Mouse (Mus musculus): Measurements from ENCODE around the gene Naaladl1. TPM values are rescaled to one million over a fixed set of nuclear protein-coding genes. Genes with fewer than 3 reads are reported as not detected.

Gene Naaladl1
- total RNA-seq (2023): not detected

DNA sequence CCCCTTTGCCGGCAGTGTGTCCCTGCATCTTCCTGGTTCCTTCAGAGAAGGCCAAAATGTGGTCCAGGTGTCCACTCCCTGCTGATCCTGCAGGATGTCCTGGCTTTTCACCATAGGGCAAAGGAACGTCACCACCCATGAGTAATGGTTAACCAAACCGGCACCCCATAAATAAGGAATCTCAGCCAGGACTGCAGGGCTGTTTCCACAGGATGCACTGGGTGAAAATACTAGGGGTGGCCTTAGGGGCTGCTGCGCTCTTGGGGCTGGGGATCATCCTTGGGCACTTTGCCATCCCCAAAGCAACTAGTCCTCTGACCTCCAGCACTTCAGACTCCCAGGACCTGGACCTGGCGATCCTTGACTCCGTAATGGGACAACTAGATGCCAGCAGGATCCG, at the start of gene Naaladl1:
Gene Naaladl1, plus strand, starts transcription at position 197 of the 400 bp plus-strand sequence.

DNA sequence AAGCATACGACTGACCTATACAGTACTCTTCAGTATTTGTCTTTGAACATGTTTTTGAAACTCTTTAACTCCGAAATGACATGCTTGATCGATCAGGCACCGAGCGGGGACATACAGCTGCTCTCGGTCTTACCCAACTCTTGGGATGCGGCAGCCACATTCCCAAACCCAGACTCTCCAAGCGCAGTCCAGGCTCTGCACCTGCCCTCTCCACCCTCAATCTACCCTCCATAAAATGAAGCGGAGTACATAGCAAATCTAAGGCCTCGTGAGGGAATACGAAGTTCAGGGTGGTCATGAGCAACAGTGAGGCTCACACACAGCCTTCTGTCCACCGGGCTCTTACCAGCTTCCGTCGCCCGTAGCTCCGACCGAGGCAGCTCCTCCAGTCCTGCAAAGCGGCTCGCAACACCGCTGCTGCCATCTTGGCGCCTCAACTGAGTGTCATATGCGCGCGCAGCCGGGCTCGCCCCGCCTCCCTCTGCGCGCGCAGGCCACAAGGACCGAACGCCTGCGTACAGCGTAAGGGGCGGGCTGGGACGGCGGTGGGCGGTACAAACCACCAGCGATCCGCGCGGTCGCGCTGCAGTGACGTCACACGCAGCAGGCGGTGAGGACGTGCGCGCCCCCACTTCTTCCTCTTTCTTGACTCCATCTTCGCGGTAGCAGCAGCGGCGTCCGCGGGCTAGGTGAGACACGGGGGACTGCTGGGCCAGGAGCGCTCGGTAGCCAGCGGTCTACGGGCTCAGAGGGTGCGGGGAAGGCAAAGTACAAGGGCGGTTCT, 48.1 kb upstream of the Naaladl1 start, which contains the start of the genes Mrpl49 and Fau:
Gene Mrpl49, minus strand, starts transcription at position 473 of the 784 bp plus-strand sequence.
Gene Fau, plus strand, starts transcription at position 532 of the 784 bp plus-strand sequence.

DNA sequence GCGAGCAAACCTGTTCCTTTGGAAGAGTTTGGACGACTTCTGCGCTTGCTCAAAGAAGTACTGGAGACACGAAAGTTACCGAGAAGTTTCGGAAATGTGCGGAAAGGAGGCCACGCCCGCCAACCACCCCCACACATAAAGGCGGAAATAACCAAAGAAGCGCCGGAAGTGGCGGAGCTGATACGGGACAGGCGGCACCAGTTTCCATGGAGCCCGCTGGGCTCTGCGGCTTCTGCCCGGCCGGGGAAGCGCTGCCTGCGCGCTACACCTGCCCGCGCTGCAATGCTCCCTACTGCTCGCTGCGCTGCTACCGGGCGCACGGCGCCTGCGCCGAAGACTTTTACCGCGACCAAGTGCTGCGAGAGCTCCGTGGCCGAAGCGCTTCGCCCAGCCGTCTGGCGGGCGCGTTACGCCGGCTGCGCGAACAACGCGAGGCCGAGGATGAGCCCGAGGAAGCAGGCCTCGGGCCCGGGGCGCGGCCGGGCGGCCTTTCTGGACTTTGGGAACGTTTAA, 44.5 kb upstream of the Naaladl1 start, which contains the start of gene Znhit2:
Gene Znhit2, plus strand, starts transcription at position 172 of the 513 bp plus-strand sequence.

DNA sequence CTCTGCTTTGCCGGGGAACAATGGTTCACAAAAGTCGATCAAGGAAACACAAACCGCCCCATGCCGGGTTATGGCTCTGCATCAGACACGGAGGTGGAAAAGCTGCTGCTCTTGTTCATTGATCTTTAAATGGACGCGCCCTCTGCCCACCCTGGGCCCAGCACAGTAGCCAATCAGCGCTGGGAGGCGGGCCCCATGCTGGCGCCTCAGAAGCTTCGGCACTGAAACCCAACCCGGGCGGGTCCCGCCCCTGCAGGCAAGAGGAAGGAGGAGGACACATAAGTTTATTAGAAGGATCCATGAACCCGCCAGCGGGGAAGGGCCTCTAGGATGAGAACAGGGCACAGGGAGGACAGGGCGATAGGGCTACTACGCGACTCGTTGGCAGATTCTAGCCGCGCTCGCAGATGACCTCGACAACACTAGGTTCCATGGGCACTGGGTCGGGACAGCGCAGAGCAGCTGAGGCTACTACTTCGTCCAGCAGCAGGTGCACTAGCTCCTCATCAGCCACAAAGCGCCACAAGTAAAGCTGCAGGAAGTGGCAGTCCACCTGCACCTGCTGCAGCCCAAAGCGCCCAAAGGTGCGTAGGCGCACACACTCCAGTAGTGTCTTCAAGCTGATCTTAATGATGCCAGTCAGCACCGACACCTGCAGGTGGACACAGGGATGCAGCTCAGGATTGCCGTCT, 37.7 kb upstream of the Naaladl1 start, which contains the start of gene Tm7sf2:
Gene Tm7sf2, minus strand, starts transcription at position 650 of the 692 bp plus-strand sequence.

DNA sequence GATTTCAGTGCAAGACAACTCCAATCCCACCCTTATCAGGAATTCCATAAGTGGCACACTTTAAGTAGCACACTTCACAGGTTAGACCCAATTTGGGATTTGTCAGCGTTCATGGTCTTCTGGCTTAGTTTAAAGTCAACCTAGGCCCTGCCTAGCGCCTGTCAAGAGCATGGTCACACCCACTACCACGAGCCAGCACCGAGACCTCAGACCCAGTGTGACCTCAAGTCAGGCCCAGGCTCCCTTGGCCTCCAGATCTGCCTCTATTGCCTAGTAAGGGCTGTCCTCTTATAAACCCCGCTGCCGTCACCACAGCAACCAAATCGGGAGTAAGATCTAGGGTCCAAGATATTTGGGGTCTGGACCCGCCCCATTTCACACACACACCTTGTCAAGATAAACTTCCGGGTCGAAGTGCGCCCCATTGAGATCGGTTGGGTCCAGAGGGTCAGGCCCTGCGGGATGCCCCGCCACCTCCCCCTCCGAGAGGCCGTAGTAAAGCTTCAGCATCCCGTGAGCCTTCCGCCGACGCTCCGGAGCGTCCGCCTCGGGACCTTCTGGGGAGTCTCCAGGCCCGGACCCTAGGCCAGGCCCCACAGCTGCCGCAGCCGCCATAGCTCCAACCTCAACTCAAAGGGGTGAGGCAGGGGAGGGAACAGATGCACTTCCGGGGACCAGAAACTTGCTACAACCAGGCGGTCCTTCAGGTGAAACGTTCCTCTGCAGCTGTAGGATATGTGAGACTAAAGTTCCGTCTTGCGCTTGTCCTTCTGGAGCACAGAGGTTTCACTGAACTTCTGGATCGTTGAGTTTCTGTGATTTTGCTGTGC, 28.8 kb upstream of the Naaladl1 start, which contains the start of gene Vps51:
Gene Vps51, minus strand, starts transcription at position 668 of the 830 bp plus-strand sequence.

DNA sequence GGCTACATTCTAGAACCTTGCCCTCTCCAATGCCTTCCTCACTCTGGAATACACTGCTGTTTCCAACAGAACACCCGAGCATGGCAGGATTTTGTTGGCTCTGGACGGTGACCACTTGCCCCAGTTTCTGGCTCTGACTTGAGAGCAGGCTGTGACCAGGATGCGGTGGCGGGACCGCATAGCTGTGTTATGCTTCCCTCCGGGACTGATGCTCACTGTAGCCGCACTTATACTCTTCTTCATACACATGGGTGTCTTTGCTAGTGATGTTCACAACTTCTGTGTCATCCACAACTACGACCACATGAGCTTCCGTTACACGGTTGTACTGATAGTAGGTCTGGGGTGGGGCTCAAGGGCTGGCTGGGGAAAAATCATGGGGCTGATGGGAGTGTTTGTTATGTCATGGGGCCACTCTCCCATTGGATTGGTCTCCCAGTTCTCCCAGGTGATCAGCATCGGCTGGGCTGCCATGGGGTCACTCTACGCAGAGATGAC, 25.6 kb upstream of the Naaladl1 start, which contains the start of gene Tmem262:
Gene Tmem262, plus strand, starts transcription at position 51 of the 498 bp plus-strand sequence.

DNA sequence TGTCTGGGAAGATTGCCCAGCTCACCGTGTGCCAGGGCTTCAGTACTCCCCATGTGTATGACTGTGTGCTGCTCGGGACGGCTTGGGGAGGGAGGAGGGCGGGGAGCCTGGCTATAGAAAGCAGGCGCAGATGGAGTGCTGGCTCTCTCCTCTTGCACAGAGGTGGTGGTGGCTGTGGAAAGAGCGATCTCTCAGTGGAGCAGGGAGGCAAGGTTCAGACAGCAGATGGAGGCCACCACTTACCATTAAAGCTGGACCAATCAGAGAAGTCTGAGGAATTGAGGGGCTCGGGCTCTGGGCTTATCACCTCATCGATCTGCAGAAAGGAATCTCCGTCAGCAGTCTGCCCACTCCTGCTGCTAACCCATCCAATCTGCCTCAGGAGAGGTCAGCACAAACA, 23.4 kb upstream of the Naaladl1 start, which contains the start of gene Gm28374:
Gene Gm28374, minus strand, starts transcription at position 101 of the 400 bp plus-strand sequence.

DNA sequence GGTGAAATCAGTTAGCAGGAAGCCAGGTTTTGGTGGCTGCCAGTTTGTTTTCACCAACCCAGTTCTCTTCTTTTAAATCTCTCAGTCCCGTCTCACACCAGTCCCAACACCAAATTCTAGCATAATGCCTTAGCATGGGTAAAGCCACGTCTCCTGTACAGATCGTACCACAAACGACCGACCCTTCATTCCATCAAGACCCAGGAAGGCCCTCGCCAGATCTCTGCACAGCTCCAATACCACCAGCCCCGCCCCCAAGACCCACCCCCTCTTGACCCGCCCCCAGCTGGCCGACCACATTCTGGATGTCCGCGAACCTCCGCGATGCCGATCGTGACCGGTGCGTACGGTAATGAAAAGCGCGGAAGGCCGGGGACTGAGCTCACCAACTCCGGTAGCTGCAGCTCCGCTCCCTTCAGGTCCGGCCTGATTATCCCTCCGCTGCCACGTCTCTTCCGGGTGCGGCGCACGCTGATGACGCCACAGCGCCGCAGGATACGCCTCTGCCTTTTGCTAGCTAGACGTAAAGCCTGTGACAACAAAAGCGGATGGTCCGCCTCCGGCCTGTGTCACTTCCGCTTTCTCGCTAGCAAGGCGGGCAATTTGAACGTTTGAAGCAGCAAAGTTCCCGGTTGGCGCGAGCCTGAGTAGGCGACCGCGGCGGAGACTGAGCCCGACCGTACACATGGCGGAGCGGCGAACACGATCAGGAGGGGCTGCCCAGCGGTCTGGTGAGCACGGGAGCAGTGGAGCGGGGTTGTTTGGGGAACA, 20.9 kb upstream of the Naaladl1 start, which contains the start of the genes Zfpl1 and Cdca5:
Gene Zfpl1, minus strand, starts transcription at position 479 of the 771 bp plus-strand sequence.
Gene Cdca5, plus strand, starts transcription at position 506 of the 771 bp plus-strand sequence.

DNA sequence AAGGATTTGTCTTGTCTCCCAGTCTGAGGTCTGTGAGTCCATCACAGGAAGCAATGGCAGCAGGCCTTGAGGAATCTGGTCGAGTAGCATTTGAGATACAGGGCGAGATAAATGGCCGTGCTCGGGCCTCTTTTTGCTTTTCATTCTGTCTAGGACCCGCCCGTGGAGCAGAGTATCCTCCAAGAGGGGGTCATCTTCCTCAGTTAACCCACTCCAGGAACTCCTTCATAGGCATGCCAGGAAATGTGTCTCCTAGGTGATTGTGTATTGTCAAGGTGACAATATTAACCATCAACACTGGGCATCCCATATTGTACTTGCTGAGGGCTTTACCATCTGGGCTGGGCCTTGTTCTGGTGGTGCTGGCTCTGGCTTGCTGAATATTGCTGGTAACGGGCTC, 11.5 kb upstream of the Naaladl1 start, which contains the start of gene AC131692.1:
Gene AC131692.1, plus strand, starts transcription at position 301 of the 400 bp plus-strand sequence.

DNA sequence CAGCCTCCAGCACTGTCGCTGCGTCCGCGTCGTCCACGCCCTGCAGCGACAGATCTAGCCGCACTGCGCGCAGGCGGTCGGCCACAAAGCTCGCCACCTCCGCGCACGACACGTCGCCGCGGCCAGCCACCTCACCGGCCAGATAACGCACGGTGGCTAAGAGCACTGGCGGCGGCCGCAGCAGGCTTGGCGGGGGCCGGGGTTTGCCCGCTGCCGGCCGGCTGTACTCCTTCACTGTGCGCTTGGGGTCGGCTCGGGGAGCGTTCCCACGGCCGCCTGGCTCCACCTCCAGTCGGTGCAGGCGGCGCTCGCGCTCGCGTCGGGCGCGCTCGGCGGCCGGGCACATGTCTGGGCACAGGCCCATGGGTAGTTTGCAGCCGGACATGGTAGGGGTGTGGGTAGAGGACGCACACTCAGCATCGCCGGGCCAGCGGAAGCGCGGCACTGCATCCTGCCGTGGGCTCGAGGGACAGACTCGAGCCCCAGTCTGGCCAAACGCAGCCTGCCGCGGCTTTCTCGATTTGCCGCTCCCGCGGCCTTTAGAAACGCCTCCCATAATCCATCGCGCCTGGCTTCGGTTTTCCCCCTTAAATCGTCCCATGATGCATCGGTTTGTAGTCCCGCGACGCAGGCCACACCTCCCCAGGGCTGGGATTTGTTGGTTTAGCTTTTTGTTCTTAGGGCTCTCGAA, 12.5 kb downstream of the Naaladl1 start, which contains the start of gene Sac3d1:
Gene Sac3d1, minus strand, starts transcription at position 665 of the 691 bp plus-strand sequence.

DNA sequence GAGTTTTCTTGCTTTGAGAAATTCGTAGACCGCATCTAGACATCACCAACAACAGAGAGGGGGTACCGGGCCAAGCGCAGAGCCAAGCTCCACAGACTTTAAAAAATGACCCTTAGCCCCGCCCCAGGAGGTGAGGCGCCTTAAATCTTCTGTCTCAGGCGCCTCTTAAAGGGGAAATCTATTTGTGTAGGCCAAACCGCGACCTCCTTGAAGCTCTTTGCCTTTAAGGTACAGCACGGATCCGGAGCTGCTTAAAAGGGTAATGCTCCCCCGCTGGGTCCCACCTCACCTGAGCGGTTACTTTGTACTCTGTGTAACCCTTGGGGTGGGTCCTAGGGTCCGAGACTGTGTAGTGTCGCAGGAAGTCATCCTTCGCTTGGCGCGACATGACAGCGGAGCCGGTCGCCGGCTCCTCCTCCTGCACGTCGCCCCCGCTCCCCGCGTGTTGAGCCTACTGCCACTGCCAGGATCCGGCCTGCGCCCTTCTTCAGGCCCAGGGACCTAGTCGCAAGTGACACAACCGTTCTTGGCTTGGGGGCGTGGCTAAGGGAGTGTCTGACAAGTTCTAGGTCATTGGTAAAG, 22.3 kb downstream of the Naaladl1 start, which contains the start of gene Snx15:
Gene Snx15, minus strand, starts transcription at position 545 of the 582 bp plus-strand sequence.

DNA sequence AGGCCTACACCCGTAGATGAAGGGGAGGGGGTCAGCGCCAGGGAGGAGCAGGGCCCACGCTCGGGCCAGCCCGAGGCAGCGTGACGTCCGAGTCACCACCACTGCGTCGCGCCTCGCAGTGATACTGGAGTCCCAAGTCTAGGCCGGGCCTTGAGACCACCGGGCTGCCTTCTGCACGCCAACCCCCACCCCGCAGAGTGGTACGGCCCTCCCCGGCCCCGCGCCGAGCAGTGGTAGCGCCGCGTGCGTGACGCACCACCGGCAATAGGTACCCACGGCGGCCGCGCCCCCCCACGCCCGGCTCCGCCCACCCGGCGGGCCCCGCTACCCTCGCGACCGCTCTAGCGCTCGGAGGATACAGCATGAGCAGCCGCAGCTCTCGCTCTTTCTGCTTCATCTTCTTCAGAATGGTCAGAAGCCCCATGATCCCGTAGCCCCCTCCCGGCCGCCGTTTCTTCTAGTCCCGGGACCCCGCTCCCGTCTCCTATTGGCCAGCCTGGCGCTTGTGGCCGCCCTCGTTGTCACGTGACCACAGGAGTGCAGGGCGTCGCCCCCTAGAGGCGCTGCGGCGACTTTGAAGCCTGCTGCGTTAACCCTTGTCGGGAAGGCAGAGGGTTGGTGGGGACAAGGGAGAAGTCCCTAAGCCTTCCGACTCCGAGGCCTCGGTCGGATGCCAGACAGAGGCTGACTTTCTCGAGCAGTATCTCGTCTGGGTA, 35.3 kb downstream of the Naaladl1 start, which contains the start of gene Batf2:
Gene Batf2, plus strand, starts transcription at position 306 of the 716 bp plus-strand sequence.

DNA sequence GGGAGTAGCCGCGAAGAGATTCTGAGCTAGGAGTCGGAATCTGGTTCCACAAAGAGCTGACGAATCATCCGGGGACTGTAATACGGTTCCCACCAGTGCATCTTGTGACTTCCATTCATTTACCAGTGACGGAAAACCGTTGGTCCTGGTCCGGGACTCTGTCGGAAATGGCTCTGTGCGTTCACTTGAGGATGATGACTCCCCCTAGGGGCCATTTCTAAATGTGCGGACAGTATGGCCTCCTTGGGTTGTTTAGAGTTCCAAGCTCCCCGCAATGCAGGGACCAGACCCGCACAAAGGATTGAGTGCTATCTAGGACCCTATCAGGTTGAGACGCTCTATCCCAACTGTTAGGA, 35.8 kb downstream of the Naaladl1 start, which contains the start of gene Arl2:
Gene Arl2, minus strand, starts transcription at position 155 of the 356 bp plus-strand sequence.

Other genes with a start within 250 kb of the Naaladl1 start
- 100 to 1,000 TPM; 177 to 193 TPM for gene Frmd8, start 230.5 kb upstream of the Naaladl1 start, total RNA-seq (2023)
- gene Slc25a45, start 228.0 kb upstream of the Naaladl1 start, total RNA-seq (2023): 10 to 100 TPM; 22.3 to 23.2 TPM
- 1 to 10 TPM; 4.9 to 6.1 TPM for gene Tigd3, start 211.6 kb upstream of the Naaladl1 start, total RNA-seq (2023)
- gene Dpf2, start 192.8 kb upstream of the Naaladl1 start, total RNA-seq (2023): 100 to 1,000 TPM; 147 to 183 TPM
- gene Cdc42ep2, start 181.0 kb upstream of the Naaladl1 start, total RNA-seq (2023): under 1 TPM in 1 of 2 experiments, not detected in 1; 0.52 TPM
- gene Pola2, start 141.6 kb upstream of the Naaladl1 start, total RNA-seq (2023): 10 to 100 TPM; 66.1 to 74.2 TPM
- gene Slc22a20, start 119.6 kb upstream of the Naaladl1 start, total RNA-seq (2023): not detected
- 100 to 1,000 TPM; 165 to 174 TPM for gene Capn1, start 89.9 kb upstream of the Naaladl1 start, total RNA-seq (2023)
- 10 to 100 TPM; 49.9 to 56.0 TPM for gene Syvn1, start 59.2 kb upstream of the Naaladl1 start, total RNA-seq (2023)
- 10 to 100 TPM; 21.7 to 31.5 TPM for gene Mrpl49, start 48.0 kb upstream of the Naaladl1 start, total RNA-seq (2023)
- 1,000 to 10,000 TPM; 3,055 to 3,156 TPM for gene Fau, start 47.9 kb upstream of the Naaladl1 start, total RNA-seq (2023)
- 10 to 100 TPM; 16.1 to 20.1 TPM for gene Znhit2, start 44.6 kb upstream of the Naaladl1 start, total RNA-seq (2023)
- gene Tm7sf2, start 37.4 kb upstream of the Naaladl1 start, total RNA-seq (2023): 10 to 100 TPM; 18.7 to 20.5 TPM
- 100 to 1,000 TPM; 107 to 113 TPM for gene Vps51, start 28.6 kb upstream of the Naaladl1 start, total RNA-seq (2023)
- not detected for gene Tmem262, start 25.7 kb upstream of the Naaladl1 start, total RNA-seq (2023)
- not detected for gene Gm28374, start 23.5 kb upstream of the Naaladl1 start, total RNA-seq (2023)
- gene Zfpl1, start 20.8 kb upstream of the Naaladl1 start, total RNA-seq (2023): 10 to 100 TPM; 56.5 to 63.3 TPM
- gene Cdca5, start 20.8 kb upstream of the Naaladl1 start, total RNA-seq (2023): 1 to 10 TPM; 1.7 to 3.6 TPM
- not detected for gene AC131692.1, start 11.4 kb upstream of the Naaladl1 start, total RNA-seq (2023)
- 10 to 100 TPM; 10.7 to 14.0 TPM for gene Sac3d1, start 12.9 kb downstream of the Naaladl1 start, total RNA-seq (2023)
- gene Snx15, start 22.5 kb downstream of the Naaladl1 start, total RNA-seq (2023): 10 to 100 TPM; 33.6 to 39.4 TPM
- gene Batf2, start 35.2 kb downstream of the Naaladl1 start, total RNA-seq (2023): under 1 TPM in 1 of 2 experiments, not detected in 1; 0.95 TPM
- gene Arl2, start 35.8 kb downstream of the Naaladl1 start, total RNA-seq (2023): 10 to 100 TPM; 24.3 to 25.9 TPM
- gene Majin, start 78.6 kb downstream of the Naaladl1 start, total RNA-seq (2023): not detected
- gene Gpha2, start 120.6 kb downstream of the Naaladl1 start, total RNA-seq (2023): not detected
- 10 to 100 TPM; 20.3 to 31.1 TPM for gene Ppp2r5b, start 130.1 kb downstream of the Naaladl1 start, total RNA-seq (2023)
- gene Atg2a, start 135.9 kb downstream of the Naaladl1 start, total RNA-seq (2023): 100 to 1,000 TPM; 171 to 195 TPM
- gene Ehd1, start 170.9 kb downstream of the Naaladl1 start, total RNA-seq (2023): 10 to 100 TPM; 40.0 to 48.7 TPM
- gene Cdc42bpg, start 200.7 kb downstream of the Naaladl1 start, total RNA-seq (2023): 1 to 10 TPM; 5.8 to 7.4 TPM
- gene Men1, start 229.2 kb downstream of the Naaladl1 start, total RNA-seq (2023): 10 to 100 TPM; 39.7 to 51.0 TPM
- 100 to 1,000 TPM; 548 to 585 TPM for gene Map4k2, start 235.4 kb downstream of the Naaladl1 start, total RNA-seq (2023)

All from T-cell, adult 66 days (primary cell).